Mouse (Mus musculus): ENCODE results near the gene Ncdn.
A peak's percentile ranks its signal among the peaks of the same experiment; 100 is the strongest.

Gene Ncdn

GRCm38 (mm10) chr4:126752024-126752607 is 1.1 kb downstream of the Ncdn start:
- no peak for DNase-seq

- DNase-seq: no peak
These were observed 1.6 kb downstream of the Ncdn start for GRCm38 (mm10) chr4:126751556-126752023.

GRCm38 (mm10) chr4:126750863-126751555 is 2.2 kb downstream of the Ncdn start:
- DNase-seq: no peak

GRCm38 (mm10) chr4:126750046-126750683 is 3.1 kb downstream of the Ncdn start:
- no peak for DNase-seq

- no peak for DNase-seq
These were observed 3.7 kb downstream of the Ncdn start for GRCm38 (mm10) chr4:126749553-126749952.

GRCm38 (mm10) chr4:126748381-126748780 is 4.9 kb downstream of the Ncdn start:
- no peak for DNase-seq

GRCm38 (mm10) chr4:126746194-126746840 is 6.9 kb downstream of the Ncdn start:
- DNase-seq: no peak

- DNase-seq: peak in 1 of 2 experiments; percentile 59
These were observed 7.6 kb downstream of the Ncdn start for GRCm38 (mm10) chr4:126745506-126746193.

- DNase-seq: no peak
These were observed 8.4 kb downstream of the Ncdn start for GRCm38 (mm10) chr4:126744831-126745230.

GRCm38 (mm10) chr4:126743713-126744112 is 9.5 kb downstream of the Ncdn start:
- DNase-seq: no peak

GRCm38 (mm10) chr4:126742976-126743375 is 10.3 kb downstream of the Ncdn start:
- DNase-seq: no peak

- peak; percentile 61 to 78 for DNase-seq
These were observed 11.8 kb downstream of the Ncdn start for GRCm38 (mm10) chr4:126741448-126741847.

- no peak for DNase-seq
These were observed 13.1 kb downstream of the Ncdn start for GRCm38 (mm10) chr4:126739966-126740676.

- DNase-seq: no peak
These were observed 17.2 kb downstream of the Ncdn start, which contains the start of gene Tfap2e for GRCm38 (mm10) chr4:126736001-126736414. Gene Tfap2e, minus strand, starts transcription at chr4:126736240.

- no peak for DNase-seq
These were observed 17.7 kb downstream of the Ncdn start for GRCm38 (mm10) chr4:126735382-126736000.

GRCm38 (mm10) chr4:126734700-126735381 is 18.4 kb downstream of the Ncdn start:
- DNase-seq: no peak

GRCm38 (mm10) chr4:126734001-126734603 is 19.1 kb downstream of the Ncdn start:
- no peak for DNase-seq

- DNase-seq: no peak
These were observed 20.5 kb downstream of the Ncdn start for GRCm38 (mm10) chr4:126732531-126733380.

GRCm38 (mm10) chr4:126732111-126732510 is 21.1 kb downstream of the Ncdn start:
- DNase-seq: no peak

GRCm38 (mm10) chr4:126707439-126707826 is 45.8 kb downstream of the Ncdn start:
- DNase-seq: no peak
